Mouse (Mus musculus) ovary, postnatal 10 days (tissue): ENCODE results near the gene Tnk1.
"Not testable (repeated sequence)": the region's sequence is repeated elsewhere in the genome, so short reads cannot be mapped to it uniquely, and the experiment has no call there.

Experiments used
- DNase-seq: peaks from one replicate; pipeline ENCODE4 v3.0.0; 2022; ENCODE audit warnings: low spot score

Gene Tnk1

DNA sequence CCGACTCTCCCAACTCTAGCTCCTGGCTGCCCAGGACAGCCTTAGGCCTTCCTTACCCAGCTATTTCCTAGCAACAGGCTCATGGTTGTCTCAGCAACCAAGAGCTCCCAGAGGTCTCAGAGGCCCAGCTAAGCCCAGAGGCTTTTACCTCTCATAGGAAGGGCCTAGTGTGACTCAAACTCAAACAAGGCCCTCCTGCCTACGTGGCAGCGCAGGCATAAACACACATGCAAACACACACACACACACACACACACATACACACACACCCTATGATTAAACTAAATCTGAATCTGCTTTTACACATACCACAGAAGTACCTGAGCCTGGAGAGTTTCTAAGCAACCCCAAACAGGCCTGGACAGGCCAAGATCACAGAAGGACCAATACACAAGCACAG is 19.9 kb upstream of the Tnk1 start:
- DNase-seq: no peak

GRCm38 (mm10) chr11:69877878-69878277 is 19.3 kb upstream of the Tnk1 start, which contains the start of gene Tmem95:
Tmem95 (minus strand) TSS chr11:69878018.
- no peak for DNase-seq

DNA sequence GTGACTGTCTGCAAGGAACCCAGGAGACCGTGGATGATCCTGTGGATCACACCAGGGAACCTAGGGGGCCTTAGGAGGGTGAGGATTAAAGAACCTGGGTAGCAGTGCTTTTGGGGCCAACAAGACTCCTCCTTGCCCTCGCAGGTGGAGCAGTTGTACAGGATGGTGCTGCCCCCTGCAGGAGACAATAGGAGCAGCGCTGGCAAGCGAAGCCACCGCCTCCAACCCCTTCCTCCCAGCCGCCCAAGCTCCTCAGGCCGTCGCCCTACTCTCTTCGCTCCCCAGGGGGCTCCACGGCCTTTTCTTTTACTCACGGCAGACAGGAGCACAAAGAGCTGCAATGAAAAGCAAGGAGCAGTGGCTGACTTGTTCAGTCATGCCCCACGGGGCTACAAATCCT is 18.3 kb upstream of the Tnk1 start:
- peak; percentile 80 for DNase-seq

- DNase-seq: no peak
Observed at GRCm38 (mm10) chr11:69876186-69876585, 17.7 kb upstream of the Tnk1 start.

DNA sequence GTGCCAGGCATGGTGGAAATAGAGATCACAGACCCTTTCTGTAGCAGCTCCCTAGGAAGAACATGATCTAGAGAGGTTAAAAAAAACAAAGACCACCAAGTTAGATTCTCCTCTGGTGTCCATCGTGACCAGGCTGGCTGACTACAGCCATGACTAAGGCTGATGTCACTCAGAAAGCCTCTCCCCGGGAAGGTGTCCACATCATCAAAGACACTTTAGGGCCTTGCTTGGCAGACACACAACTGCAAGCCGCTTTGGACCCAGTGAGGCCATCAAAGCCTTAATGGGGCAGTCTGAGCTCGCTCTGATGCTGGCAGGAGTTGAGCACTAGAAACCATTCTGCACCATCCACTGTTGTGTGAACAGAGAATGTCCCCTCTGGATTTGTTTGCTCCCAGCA is 13.9 kb upstream of the Tnk1 start:
- DNase-seq: no peak

DNA sequence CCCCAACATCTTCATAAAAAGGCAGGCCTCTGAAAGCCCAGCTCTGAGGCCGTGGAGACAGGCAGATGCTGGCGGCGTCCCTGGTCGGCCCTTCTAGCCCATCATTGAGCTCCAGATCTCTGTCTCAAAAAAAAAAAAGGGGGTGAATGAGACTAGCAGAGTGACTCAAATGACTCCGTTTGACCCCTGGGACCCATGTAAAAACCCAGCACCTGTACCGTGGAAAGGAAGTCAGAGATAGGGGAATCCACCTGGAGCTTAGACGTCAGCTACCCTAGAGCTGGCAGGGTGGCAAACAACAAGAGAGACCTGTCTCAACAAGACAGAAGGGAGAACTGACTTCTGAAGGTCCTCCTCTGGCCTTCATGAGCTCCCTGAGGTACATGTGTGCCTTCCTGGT is 13.3 kb upstream of the Tnk1 start:
- DNase-seq: no peak

GRCm38 (mm10) chr11:69870289-69871069 is 11.9 kb upstream of the Tnk1 start:
- DNase-seq: no peak

DNA sequence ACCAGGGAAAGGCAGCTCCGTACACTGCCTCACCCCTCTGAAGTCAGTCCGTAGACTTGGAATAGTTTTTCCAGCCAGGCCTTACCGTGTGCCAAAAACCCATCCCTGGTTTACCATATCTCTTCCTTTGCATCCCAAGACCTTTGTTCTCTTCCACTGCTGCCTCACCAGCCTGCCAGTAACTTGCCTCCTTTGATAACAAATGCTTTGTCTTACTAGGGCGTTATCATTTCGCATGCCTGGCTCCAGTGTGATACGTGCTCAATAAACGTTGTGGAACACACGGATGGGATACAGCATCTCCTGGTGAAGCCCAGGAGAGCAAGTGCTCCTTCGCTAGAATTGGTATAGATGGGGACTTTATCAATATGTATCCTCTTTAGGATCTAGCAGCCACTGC is 8.8 kb upstream of the Tnk1 start:
- no peak for DNase-seq

GRCm38 (mm10) chr11:69865561-69865960 is 7.0 kb upstream of the Tnk1 start:
- no peak for DNase-seq

GRCm38 (mm10) chr11:69864138-69864860 is 5.8 kb upstream of the Tnk1 start:
- DNase-seq: no peak

GRCm38 (mm10) chr11:69863729-69864128 is 5.2 kb upstream of the Tnk1 start:
- DNase-seq: not testable (repeated sequence)

- DNase-seq: no peak
Observed at GRCm38 (mm10) chr11:69855347-69855746, 3.2 kb downstream of the Tnk1 start.

DNA sequence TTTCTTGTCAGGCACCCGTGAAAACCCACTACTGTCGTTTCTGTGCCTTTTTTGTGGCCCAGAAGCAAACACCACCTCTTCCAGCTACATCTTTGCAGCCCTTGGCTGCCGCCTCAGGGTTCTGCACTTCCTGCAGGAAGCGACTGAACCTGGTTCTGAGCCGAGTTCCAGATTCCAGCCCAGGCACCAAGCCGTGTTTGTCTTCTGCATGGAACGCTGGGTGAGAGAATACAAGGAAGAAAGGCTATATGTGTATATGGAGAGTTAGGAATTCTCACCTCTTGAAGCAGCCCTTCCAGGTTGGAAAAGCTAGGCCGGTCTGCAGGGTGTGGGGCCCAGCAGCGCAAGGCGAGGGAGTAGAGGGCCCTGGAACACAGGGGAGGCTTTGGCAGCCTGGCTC is 3.9 kb downstream of the Tnk1 start:
- no peak for DNase-seq

DNA sequence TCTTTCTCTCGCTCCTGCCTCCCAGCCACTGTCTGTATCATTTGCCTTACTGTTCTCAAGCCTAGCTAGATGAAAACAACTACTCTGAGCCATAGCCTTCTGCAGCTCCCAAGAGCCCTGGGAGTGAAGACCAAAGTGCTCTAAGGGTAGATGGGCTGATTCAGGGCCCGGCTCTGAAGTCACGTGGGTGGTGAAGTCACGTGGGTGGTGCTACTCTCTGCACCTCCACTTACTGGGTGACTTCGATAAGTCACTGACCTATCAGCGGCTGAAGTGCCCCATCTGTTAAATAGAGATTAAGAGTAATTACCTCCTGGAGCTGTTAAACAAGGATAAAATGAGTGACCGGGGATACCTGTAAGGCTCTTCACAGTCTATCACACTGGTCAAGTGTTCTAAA is 4.5 kb downstream of the Tnk1 start:
- no peak for DNase-seq

GRCm38 (mm10) chr11:69850754-69851153 is 7.8 kb downstream of the Tnk1 start:
- no peak for DNase-seq

GRCm38 (mm10) chr11:69849884-69850283 is 8.6 kb downstream of the Tnk1 start:
- no peak for DNase-seq

- DNase-seq: no peak
Observed at GRCm38 (mm10) chr11:69849128-69849527, 9.4 kb downstream of the Tnk1 start.

DNA sequence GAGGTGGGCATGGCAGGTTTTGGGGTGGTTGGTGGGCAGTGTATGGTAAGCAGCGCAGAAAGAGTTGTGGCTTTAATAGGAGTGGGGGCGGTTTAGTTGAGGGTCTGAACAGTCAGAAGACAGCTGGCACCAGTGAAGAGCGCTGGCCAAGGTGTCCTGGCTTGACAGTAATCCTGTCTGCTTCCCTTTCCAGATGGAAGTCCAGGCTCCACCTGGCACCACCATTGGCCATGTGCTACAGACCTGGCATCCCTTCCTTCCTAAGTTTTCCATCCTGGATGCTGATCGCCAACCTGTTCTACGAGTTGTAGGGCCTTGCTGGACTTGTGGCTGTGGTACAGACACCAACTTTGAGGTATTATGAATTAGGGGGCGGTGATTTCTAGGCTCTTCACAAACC is 10.5 kb downstream of the Tnk1 start:
- DNase-seq: no peak

DNA sequence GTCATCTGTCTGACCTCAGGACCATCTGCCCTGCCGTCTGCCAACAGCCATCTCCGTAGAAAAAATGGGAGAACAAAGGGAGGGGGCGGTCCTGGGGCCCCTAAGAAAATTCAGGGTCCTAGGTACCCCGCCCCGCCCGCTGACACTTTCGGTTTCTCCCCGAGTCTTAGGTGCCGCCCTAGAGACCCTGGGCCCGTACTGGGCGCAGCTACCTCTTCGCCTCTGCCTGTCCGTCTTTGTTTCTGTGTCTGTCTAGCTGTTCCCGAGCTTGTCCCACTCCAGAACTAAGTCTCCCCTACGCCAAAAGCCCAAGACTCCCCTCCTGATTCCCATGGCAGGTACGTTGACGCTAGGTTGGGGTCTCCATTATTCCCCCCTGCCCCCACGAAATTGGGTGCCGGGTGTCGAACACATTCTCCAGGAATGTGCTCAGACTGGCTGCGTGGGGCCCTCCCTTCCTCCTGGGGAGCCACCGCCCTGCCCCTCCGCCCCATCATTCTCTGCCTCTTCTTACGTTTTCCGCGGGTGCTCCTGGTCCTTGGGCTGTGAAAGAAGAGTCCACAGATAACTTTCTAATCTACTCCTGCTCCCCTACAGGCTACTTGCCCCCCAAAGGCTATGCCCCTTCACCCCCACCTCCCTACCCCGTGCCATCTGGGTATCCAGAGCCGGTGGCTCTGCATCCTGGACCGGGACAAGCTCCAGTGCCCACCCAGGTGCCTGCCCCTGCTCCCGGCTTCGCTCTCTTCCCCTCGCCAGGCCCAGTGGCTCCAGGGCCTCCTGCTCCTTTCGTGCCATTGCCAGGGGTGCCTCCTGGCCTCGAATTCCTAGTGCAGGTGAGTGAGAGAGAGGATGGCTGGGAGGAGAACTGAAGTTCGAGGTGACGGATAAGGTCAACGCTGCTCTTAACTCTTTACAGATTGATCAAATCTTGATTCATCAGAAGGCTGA is 11.5 kb downstream of the Tnk1 start:
- DNase-seq: peak; percentile 18

- peak; percentile 90 for DNase-seq
Observed at GRCm38 (mm10) chr11:69846198-69846680, 12.3 kb downstream of the Tnk1 start, which contains the start of gene Plscr3. Plscr3 (plus strand) TSS chr11:69846376.

GRCm38 (mm10) chr11:69838714-69839104 is 19.8 kb downstream of the Tnk1 start:
- no peak for DNase-seq
